Mouse (Mus musculus) forebrain, embryonic 14.5 days (tissue): ENCODE data around the gene Arid1b. TPM values are rescaled to one million over a fixed set of nuclear protein-coding genes. Genes with fewer than 3 reads are reported as not detected.
A peak's percentile ranks its signal among the peaks of the same experiment; 100 is the strongest.

ENCODE experiments used
- ATAC-seq: fragments of 200-750 bp; cut with Nextera tagmentation; 2 replicates; pipeline ENCODE4 v1.8.0; 2017; ENCODE audit warnings: mild to moderate bottlenecking, moderate library complexity
- DNase-seq: peaks from one replicate; pipeline ENCODE4 v3.0.0-alpha.2; 2015; ENCODE audit warnings: low spot score
- H3K27ac ChIP-seq: fragments of 300-500 bp; sonication (generic); 2 replicates; pipeline ENCODE4 v1.5.1; 2014; ENCODE audit warnings: low read depth, mild to moderate bottlenecking, control low read depth, low read length, moderate library complexity
- H3K27me3 ChIP-seq: fragments of 300-500 bp; sonication (generic); replicated peaks from 2 replicates; pipeline ENCODE4 v1.6.1; 2014; ENCODE audit warnings: low read length, control low read depth, mixed read lengths; ENCODE audit not compliant: control insufficient read depth, insufficient read depth
- H3K36me3 ChIP-seq: fragments of 300-500 bp; sonication (generic); 2 replicates; pipeline ENCODE4 v1.6.1; 2014; ENCODE audit warnings: low read length, control low read depth; ENCODE audit not compliant: control insufficient read depth, insufficient read depth
- H3K4me1 ChIP-seq: fragments of 300-500 bp; sonication (generic); 2 replicates; pipeline ENCODE4 v1.6.1; 2014; ENCODE audit warnings: antibody characterized with exemption, low read length, control low read depth; ENCODE audit not compliant: control insufficient read depth, insufficient read depth
- H3K4me2 ChIP-seq: fragments of 300-500 bp; sonication (generic); 2 replicates; pipeline ENCODE4 v1.6.1; 2014; ENCODE audit warnings: mild to moderate bottlenecking, control low read depth, low read length
- H3K4me3 ChIP-seq: fragments of 300-500 bp; sonication (generic); 2 replicates; pipeline ENCODE4 v1.5.1; 2014; ENCODE audit warnings: low read depth, low read length, control low read depth
- H3K9ac ChIP-seq: fragments of 300-500 bp; sonication (generic); 2 replicates; pipeline ENCODE4 v1.6.1; 2014; ENCODE audit warnings: mild to moderate bottlenecking, low read length, control low read depth, moderate library complexity
- H3K9me3 ChIP-seq: fragments of 300-500 bp; sonication (generic); replicated peaks from 2 replicates; pipeline ENCODE4 v1.6.1; 2016; ENCODE audit warnings: low read length, control low read depth, mixed read lengths; ENCODE audit not compliant: control insufficient read depth
- whole genome bisulfite sequencing: fragments of 180-500 bp; shearing (Covaris S2); extraction: QIAGEN DNeasy Blood & Tissue Kit; methylation state at CpG from one replicate; pipeline ENCODE4 v1.1.7; 2014; 5-methylcytosine and 5-hydroxymethylcytosine counted together
- polyA plus RNA-seq: library from polyadenylated mRNA; unstranded; fragments of >200 nt; fragmentation: Nextera tagmentation; extraction: Ambion mirVana; gene quantifications from 2 replicates; pipeline ENCODE4 v1.2.1, GENCODE M21; 2014

The Arid1b gene
- polyA plus RNA-seq, 1 experiment from 2014 or later = 11.1 TPM

- H3K9me3 ChIP-seq = no peaks in the 10 kb centered on the region
- H3K4me3 ChIP-seq = no peak overlapping the region
- no peaks in the 10 kb centered on the region for H3K27me3 ChIP-seq
- peaks cover 5% of the 10 kb centered on the region for H3K4me1 ChIP-seq
- no peaks in the 10 kb centered on the region for H3K36me3 ChIP-seq
- ATAC-seq = no peak
- WGBS = 75% methylated on average over 8 of the region's 8 CpGs
- no peak overlapping the region for H3K9ac ChIP-seq
- no peak overlapping the region for H3K27ac ChIP-seq
- DNase-seq = no peak
- H3K4me2 ChIP-seq = no peak overlapping the region
Measured at GRCm38 (mm10) chr17:5194157-5194916, 200.2 kb downstream of the Arid1b start.

- WGBS = 76% methylated on average over 5 of the region's 5 CpGs
- DNase-seq = no peak
- H3K27ac ChIP-seq = no peak overlapping the region
- ATAC-seq = no peak
- no peaks in the 10 kb centered on the region for H3K27me3 ChIP-seq
- H3K4me1 ChIP-seq = peaks cover 3% of the 10 kb centered on the region
- no peaks in the 10 kb centered on the region for H3K9me3 ChIP-seq
- H3K4me3 ChIP-seq = no peak overlapping the region
- H3K9ac ChIP-seq = no peak overlapping the region
- H3K36me3 ChIP-seq = no peaks in the 10 kb centered on the region
- H3K4me2 ChIP-seq = no peak overlapping the region
Measured at GRCm38 (mm10) chr17:5195397-5195796, 201.3 kb downstream of the Arid1b start.

GRCm38 (mm10) chr17:5196005-5196404 is 201.9 kb downstream of the Arid1b start:
- no peaks in the 10 kb centered on the region; the same call in 1 of the 2 replicates for H3K4me1 ChIP-seq
- H3K4me3 ChIP-seq = no peak overlapping the region
- no peaks in the 10 kb centered on the region for H3K27me3 ChIP-seq
- H3K9me3 ChIP-seq = no peaks in the 10 kb centered on the region
- H3K4me2 ChIP-seq = no peak overlapping the region
- H3K9ac ChIP-seq = no peak overlapping the region
- no peak for DNase-seq
- ATAC-seq = no peak
- WGBS = 89% methylated on average over 10 of the region's 10 CpGs
- H3K36me3 ChIP-seq = no peaks in the 10 kb centered on the region
- no peak overlapping the region for H3K27ac ChIP-seq

GRCm38 (mm10) chr17:5196508-5196907 is 202.4 kb downstream of the Arid1b start:
- 87% methylated on average over 6 of the region's 6 CpGs for WGBS
- Histone ChIP-seq H3K4me1 (no peaks in the 10 kb centered on the region; the same call in 1 of the 2 replicates), H3K4me3 (no peak overlapping the region), H3K27ac (no peak overlapping the region), H3K4me2 (no peak overlapping the region), H3K27me3 (no peaks in the 10 kb centered on the region), H3K36me3 (no peaks in the 10 kb centered on the region), H3K9me3 (no peaks in the 10 kb centered on the region), H3K9ac (no peak overlapping the region)
- no peak for DNase-seq
- no peak for ATAC-seq

GRCm38 (mm10) chr17:5197083-5197482 is 203.0 kb downstream of the Arid1b start:
- no peaks in the 10 kb centered on the region for H3K9me3 ChIP-seq
- H3K4me1 ChIP-seq = no peaks in the 10 kb centered on the region; the same call in 1 of the 2 replicates
- no peak overlapping the region for H3K4me3 ChIP-seq
- no peak overlapping the region for H3K9ac ChIP-seq
- ATAC-seq = no peak
- H3K27me3 ChIP-seq = no peaks in the 10 kb centered on the region
- no peak overlapping the region for H3K27ac ChIP-seq
- no peak overlapping the region for H3K4me2 ChIP-seq
- H3K36me3 ChIP-seq = no peaks in the 10 kb centered on the region
- no peak for DNase-seq
- WGBS = 97% methylated on average over 2 of the region's 2 CpGs

GRCm38 (mm10) chr17:5197765-5198164 is 203.6 kb downstream of the Arid1b start:
- Histone ChIP-seq H3K9ac (no peak overlapping the region), H3K4me3 (no peak overlapping the region), H3K27me3 (no peaks in the 10 kb centered on the region), H3K9me3 (no peaks in the 10 kb centered on the region), H3K4me1 (no peaks in the 10 kb centered on the region; the same call in 1 of the 2 replicates), H3K4me2 (no peak overlapping the region), H3K36me3 (no peaks in the 10 kb centered on the region), H3K27ac (no peak overlapping the region)
- 64% methylated on average over 3 of the region's 3 CpGs for WGBS
- DNase-seq (no peak), ATAC-seq (no peak)

GRCm38 (mm10) chr17:5198252-5198651 is 204.1 kb downstream of the Arid1b start:
- H3K4me1 ChIP-seq = no peaks in the 10 kb centered on the region; the same call in 1 of the 2 replicates
- no peak for ATAC-seq

GRCm38 (mm10) chr17:5198811-5199210 is 204.7 kb downstream of the Arid1b start:
- WGBS = 46% methylated on average over 4 of the region's 4 CpGs

More at GRCm38 (mm10) chr17:5198252-5198651, 204.1 kb downstream of the Arid1b start:
- Histone ChIP-seq H3K27ac (no peak overlapping the region), H3K9ac (no peak overlapping the region), H3K4me2 (no peak overlapping the region), H3K4me3 (no peak overlapping the region), H3K36me3 (no peaks in the 10 kb centered on the region), H3K27me3 (no peaks in the 10 kb centered on the region), H3K9me3 (no peaks in the 10 kb centered on the region)
- 65% methylated on average over 6 of the region's 6 CpGs for WGBS
- DNase-seq = no peak

GRCm38 (mm10) chr17:5200638-5201037 is 206.5 kb downstream of the Arid1b start:
- no peak overlapping the region for H3K9ac ChIP-seq
- WGBS = 98% methylated on average over 6 of the region's 6 CpGs
- H3K4me1 ChIP-seq = peaks cover 12% of the 10 kb centered on the region
- H3K27me3 ChIP-seq = no peaks in the 10 kb centered on the region
- no peak for ATAC-seq
- no peak overlapping the region for H3K4me3 ChIP-seq
- no peaks in the 10 kb centered on the region for H3K36me3 ChIP-seq
- H3K9me3 ChIP-seq = no peaks in the 10 kb centered on the region
- no peak for DNase-seq
- no peak overlapping the region for H3K27ac ChIP-seq
- H3K4me2 ChIP-seq = no peak overlapping the region

More at GRCm38 (mm10) chr17:5198811-5199210, 204.7 kb downstream of the Arid1b start:
- peak; percentile 54 for DNase-seq
- no peaks in the 10 kb centered on the region for H3K36me3 ChIP-seq
- no peak overlapping the region for H3K4me2 ChIP-seq
- H3K4me3 ChIP-seq = no peak overlapping the region
- no peaks in the 10 kb centered on the region for H3K9me3 ChIP-seq
- no peak overlapping the region for H3K27ac ChIP-seq
- H3K27me3 ChIP-seq = no peaks in the 10 kb centered on the region
- ATAC-seq = no peak
- H3K9ac ChIP-seq = no peak overlapping the region
- H3K4me1 ChIP-seq = peaks cover 4% of the 10 kb centered on the region
